Mouse (Mus musculus): Measurements from ENCODE around the gene Ptov1.

DNA sequence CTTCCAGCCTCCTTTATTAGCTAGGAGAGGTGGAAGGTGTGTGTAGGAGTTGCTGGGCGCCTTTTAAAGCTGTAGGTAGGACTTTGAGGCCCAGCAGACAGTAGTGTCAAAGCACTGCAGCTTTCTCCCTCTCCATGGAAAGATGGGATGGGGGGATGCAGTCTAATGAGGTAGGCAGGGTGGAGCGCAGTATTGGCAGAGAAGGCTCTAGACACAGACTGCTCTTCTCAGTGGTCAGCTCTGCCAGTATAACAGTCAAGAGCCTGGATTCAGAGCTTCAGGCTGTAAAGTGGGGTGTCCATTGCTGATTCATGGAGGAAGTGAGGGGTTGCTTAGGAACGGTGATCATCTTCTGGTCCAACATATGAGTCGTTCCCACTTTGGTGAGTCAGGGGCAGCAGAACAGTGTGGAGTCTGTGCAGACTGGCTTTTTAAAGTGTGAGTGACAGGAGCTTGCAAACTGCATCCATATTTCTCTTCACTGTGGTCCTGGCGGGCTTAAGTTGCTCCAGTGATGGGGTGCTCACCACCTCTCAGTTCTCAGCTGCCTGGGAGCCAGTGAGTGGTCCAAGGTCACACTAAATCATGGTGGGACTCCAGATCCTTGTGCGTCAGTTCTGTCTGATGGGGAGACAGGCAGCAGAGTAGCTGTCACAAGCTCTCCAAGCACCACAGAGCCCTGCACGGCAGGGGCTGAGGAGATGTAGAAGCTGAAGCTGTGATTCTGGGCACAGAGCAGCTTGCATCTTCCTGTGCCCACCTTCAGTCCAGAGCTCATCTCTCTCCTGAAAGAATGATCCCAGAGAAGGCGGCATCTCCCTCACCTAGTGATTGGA lies 18.6 kb downstream of the Ptov1 start:
- TF ChIP-seq CTCF (IDR thresholded peaks at IDR 0.05; ENCODE audit: low read depth, low read length), result no peak
- TF ChIP-seq TAL1 (conservative IDR thresholded peaks at IDR 0.05; ENCODE audit: low read depth, low read length), result no peak
- no peak for TF ChIP-seq POLR2AphosphoS5 (IDR thresholded peaks at IDR 0.05; ENCODE audit: insufficient replicate concordance, low read depth, low read length)
- no peak for TF ChIP-seq GATA1 (IDR thresholded peaks at IDR 0.05; ENCODE audit: borderline replicate concordance, low read length)
